Mouse (Mus musculus) C2C12 (cell line): Measurements from ENCODE around the gene Fam71f2. TPM values are rescaled to one million over a fixed set of nuclear protein-coding genes. Genes with fewer than 3 reads are reported as not detected.
A peak's percentile ranks its signal among the peaks of the same experiment; 100 is the strongest.

Experiments
- H3K27me3 ChIP-seq: one replicate; pipeline ENCODE4 v1.6.1; 2011; ENCODE audit not compliant: control insufficient read depth, insufficient read depth, insufficient read length
- H3K36me3 ChIP-seq: one replicate; pipeline ENCODE4 v1.6.1; 2011; ENCODE audit not compliant: control insufficient read depth, insufficient read depth
- H3K4me3 ChIP-seq: one replicate; pipeline ENCODE4 v1.5.1; 2011; ENCODE audit warnings: mild to moderate bottlenecking, control low read depth; ENCODE audit not compliant: poor library complexity, insufficient read depth, severe bottlenecking
- H3K79me2 ChIP-seq: one replicate; pipeline ENCODE4 v1.6.1; 2011; ENCODE audit not compliant: control insufficient read depth, insufficient read depth
- H3K79me3 ChIP-seq: one replicate; pipeline ENCODE4 v1.6.1; 2011; ENCODE audit warnings: low read depth, control low read depth
- H3ac ChIP-seq: one replicate; pipeline ENCODE3; 2011; ENCODE audit warnings: low read depth; ENCODE audit not compliant: control insufficient read depth, insufficient read length
- CEBPB ChIP-seq: IDR thresholded peaks from one replicate; pipeline ENCODE4 v1.6.1; 2011; ENCODE audit warnings: low read depth, mild to moderate bottlenecking, control low read depth, moderate library complexity
- CTCF ChIP-seq: IDR thresholded peaks from one replicate; pipeline ENCODE4 v1.5.1; 2011; ENCODE audit not compliant: control insufficient read depth, insufficient read depth, insufficient read length
- FOSL1 ChIP-seq: IDR thresholded peaks from one replicate; pipeline ENCODE4 v1.8.0; 2011; ENCODE audit warnings: mild to moderate bottlenecking, low read length; ENCODE audit not compliant: poor library complexity, insufficient read depth, severe bottlenecking
- MAX ChIP-seq: IDR thresholded peaks from one replicate; pipeline ENCODE4 v1.6.1; 2011; ENCODE audit warnings: mild to moderate bottlenecking, control low read depth
- MYOD1 ChIP-seq: IDR thresholded peaks from one replicate; pipeline ENCODE4 v1.6.1; 2011; ENCODE audit warnings: low read depth; ENCODE audit not compliant: control insufficient read depth, insufficient read length
- MYOG ChIP-seq: IDR thresholded peaks from one replicate; pipeline ENCODE4 v1.6.1; 2011; ENCODE audit not compliant: control insufficient read depth, insufficient read length; ENCODE audit errors: extremely low read depth
- USF1 ChIP-seq: IDR thresholded peaks from one replicate; pipeline ENCODE4 v1.6.1; 2011; ENCODE audit warnings: low read depth, mild to moderate bottlenecking, control low read depth, moderate library complexity
- long read RNA-seq, 2 experiments: library from polyadenylated mRNA; unstranded; transcript quantifications; one replicate each; pipeline ENCODE4 v2.0.0; 2019 to 2020
- polyA plus RNA-seq: library from polyadenylated mRNA; unstranded; fragments of >200 nt; fragmentation: generic; extraction: Trizol; gene quantifications from one replicate; pipeline ENCODE4 v1.2.1, GENCODE M21; 2012; ENCODE audit warnings: missing spikeins

Fam71f2 gene
- polyA plus RNA-seq, result 0.19 TPM
- long read RNA-seq, experiment 1, result 0 reads
- long read RNA-seq, experiment 2, result 0 reads

GRCm38 (mm10) chr6:29279293-29279692, at the start of gene Fam71f2:
TSS of gene Fam71f2 (plus strand) at chr6:29279593.
- no peak for TF ChIP-seq CTCF
- TF ChIP-seq MAX, result no peak
- TF ChIP-seq MYOG, result no peak
- TF ChIP-seq MYOD1, result no peak
- no peak for TF ChIP-seq USF1
- TF ChIP-seq FOSL1, result no peak
- no peak for TF ChIP-seq CEBPB
- Histone ChIP-seq H3K79me2 (peaks cover 11% of the 10 kb centered on the region), H3K4me3 (no peak within 1 kb of the TSS)

GRCm38 (mm10) chr6:29230386-29230785, 49.0 kb upstream of the Fam71f2 start:
- Histone ChIP-seq H3K27me3 (peaks cover 20% of the 10 kb centered on the region), H3K4me3 (no peak overlapping the region), H3K79me2 (no peaks in the 10 kb centered on the region), H3K79me3 (no peaks in the 10 kb centered on the region), H3K36me3 (no peaks in the 10 kb centered on the region), H3ac (no peak overlapping the region)
- no peak for TF ChIP-seq CEBPB

More at GRCm38 (mm10) chr6:29279293-29279692, at the start of gene Fam71f2:
- Histone ChIP-seq H3K79me3 (peaks cover 2% of the 10 kb centered on the region), H3K36me3 (peaks cover 28% of the 10 kb centered on the region), H3K27me3 (no peaks in the 10 kb centered on the region), H3ac (no peak within 1 kb of the TSS)

GRCm38 (mm10) chr6:29231799-29232198, 47.6 kb upstream of the Fam71f2 start:
- H3ac ChIP-seq, result no peak overlapping the region
- no peak overlapping the region for H3K4me3 ChIP-seq
- H3K36me3 ChIP-seq, result no peaks in the 10 kb centered on the region
- no peaks in the 10 kb centered on the region for H3K79me2 ChIP-seq
- H3K27me3 ChIP-seq, result peaks cover 20% of the 10 kb centered on the region
- TF ChIP-seq FOSL1 (no peak), MYOG (no peak)
- H3K79me3 ChIP-seq, result no peaks in the 10 kb centered on the region

- TF ChIP-seq CEBPB (no peak), MYOG (no peak), MAX (no peak), MYOD1 (no peak), USF1 (no peak), CTCF (no peak), FOSL1 (no peak)
- Histone ChIP-seq H3K79me2 (no peaks in the 10 kb centered on the region), H3K79me3 (no peaks in the 10 kb centered on the region), H3K4me3 (no peak overlapping the region), H3K27me3 (peaks cover 20% of the 10 kb centered on the region), H3K36me3 (no peaks in the 10 kb centered on the region), H3ac (no peak overlapping the region)
Measured at GRCm38 (mm10) chr6:29232321-29232720, 47.1 kb upstream of the Fam71f2 start.

GRCm38 (mm10) chr6:29233710-29234109, 45.7 kb upstream of the Fam71f2 start:
- Histone ChIP-seq H3K27me3 (peaks cover 11% of the 10 kb centered on the region), H3K79me3 (no peaks in the 10 kb centered on the region), H3K4me3 (no peak overlapping the region), H3K36me3 (no peaks in the 10 kb centered on the region), H3K79me2 (no peaks in the 10 kb centered on the region), H3ac (no peak overlapping the region)
- TF ChIP-seq CTCF (no peak), USF1 (no peak), FOSL1 (no peak), CEBPB (no peak)

- H3K79me3 ChIP-seq, result no peaks in the 10 kb centered on the region
- H3K79me2 ChIP-seq, result no peaks in the 10 kb centered on the region
- H3K4me3 ChIP-seq, result no peak overlapping the region
- H3ac ChIP-seq, result no peak overlapping the region
- H3K36me3 ChIP-seq, result no peaks in the 10 kb centered on the region
- TF ChIP-seq FOSL1 (no peak), MYOD1 (no peak), MAX (peak; percentile 49), CTCF (peak; percentile 57), USF1 (peak; percentile 39)
- peaks cover 11% of the 10 kb centered on the region for H3K27me3 ChIP-seq
Measured at GRCm38 (mm10) chr6:29234272-29234671, 45.1 kb upstream of the Fam71f2 start.

- TF ChIP-seq MYOD1 (no peak), FOSL1 (no peak), USF1 (no peak), MAX (no peak), CEBPB (no peak), MYOG (no peak), CTCF (no peak)
- Histone ChIP-seq H3K79me2 (no peaks in the 10 kb centered on the region), H3K4me3 (no peak overlapping the region), H3K27me3 (no peaks in the 10 kb centered on the region), H3K79me3 (no peaks in the 10 kb centered on the region), H3K36me3 (no peaks in the 10 kb centered on the region), H3ac (no peak overlapping the region)
Measured at GRCm38 (mm10) chr6:29240806-29241205, 38.6 kb upstream of the Fam71f2 start.
